Mouse (Mus musculus) E14TG2a.4 (cell line): ENCODE measurements at regions not wholly inside any gene's neighbourhood (a gene's known extent, or its start where the extent isn't known, plus 50 kb on each side); places are given as distances from the start of the nearest gene placed in this dataset.

Experiments used
- CTCF ChIP-seq: conservative IDR thresholded peaks from 2 replicates; pipeline ENCODE4 v1.5.1; 2014; ENCODE audit warnings: low read length
- NANOG ChIP-seq: IDR thresholded peaks from 2 replicates; pipeline ENCODE4 v1.6.1; 2014; ENCODE audit warnings: borderline replicate concordance, low read length, mixed read lengths

- TF ChIP-seq CTCF (no peak), NANOG (no peak)
These were observed 80.9 kb upstream of the Shisa6 start for GRCm38 (mm10) chr11:66606646-66607045.
